Mouse (Mus musculus): ENCODE measurements at regions not wholly inside any gene's neighbourhood (a gene's known extent, or its start where the extent isn't known, plus 50 kb on each side); places are given as distances from the start of the nearest gene placed in this dataset.

GRCm38 (mm10) chr12:106480281-106481060 lies 470.4 kb downstream of the Vrk1 start:
- DNase-seq (ENCODE audit: low spot score) = no peak

GRCm38 (mm10) chr12:106501622-106502327 lies 491.7 kb downstream of the Vrk1 start:
- DNase-seq (ENCODE audit: low spot score) = no peak

GRCm38 (mm10) chr12:106504285-106504684 lies 494.3 kb downstream of the Vrk1 start:
- DNase-seq (ENCODE audit: low spot score) = no peak

- no peak for DNase-seq (ENCODE audit: low spot score)
Measured at GRCm38 (mm10) chr12:106514057-106514456, 504.0 kb downstream of the Vrk1 start.

GRCm38 (mm10) chr12:106515257-106515788 lies 505.3 kb downstream of the Vrk1 start:
- no peak for DNase-seq (ENCODE audit: low spot score)

- DNase-seq (ENCODE audit: low spot score) = no peak
Measured at GRCm38 (mm10) chr12:106519141-106519540, 509.1 kb downstream of the Vrk1 start.

GRCm38 (mm10) chr12:106524411-106524810 lies 514.4 kb downstream of the Vrk1 start:
- DNase-seq (ENCODE audit: low spot score) = no peak

GRCm38 (mm10) chr12:106527116-106527515 lies 517.1 kb downstream of the Vrk1 start:
- no peak for DNase-seq (ENCODE audit: low spot score)

GRCm38 (mm10) chr12:106527699-106528434 lies 517.8 kb downstream of the Vrk1 start:
- no peak for DNase-seq (ENCODE audit: low spot score)

GRCm38 (mm10) chr12:106528521-106528920 lies 518.5 kb downstream of the Vrk1 start:
- no peak for DNase-seq (ENCODE audit: low spot score)

- DNase-seq (ENCODE audit: low spot score) = peak; percentile 20
Measured at GRCm38 (mm10) chr12:106529175-106529574, 519.1 kb downstream of the Vrk1 start.

GRCm38 (mm10) chr12:106535086-106535485 lies 525.1 kb downstream of the Vrk1 start:
- no peak for DNase-seq (ENCODE audit: low spot score)

- DNase-seq (ENCODE audit: low spot score) = no peak
Measured at GRCm38 (mm10) chr12:106535628-106536288, 525.7 kb downstream of the Vrk1 start.

GRCm38 (mm10) chr12:106536289-106536636 lies 526.2 kb downstream of the Vrk1 start:
- DNase-seq (ENCODE audit: low spot score) = no peak

- DNase-seq (ENCODE audit: low spot score) = no peak
Measured at GRCm38 (mm10) chr12:106540003-106540402, 530.0 kb downstream of the Vrk1 start.

- no peak for DNase-seq (ENCODE audit: low spot score)
Measured at GRCm38 (mm10) chr12:106559566-106559965, 549.5 kb downstream of the Vrk1 start.

GRCm38 (mm10) chr12:106565263-106565681 lies 555.2 kb downstream of the Vrk1 start:
- peak; percentile 31 for DNase-seq (ENCODE audit: low spot score)

GRCm38 (mm10) chr12:106566361-106566760 lies 556.3 kb downstream of the Vrk1 start:
- no peak for DNase-seq (ENCODE audit: low spot score)

- DNase-seq (ENCODE audit: low spot score) = no peak
Measured at GRCm38 (mm10) chr12:106567116-106567515, 557.1 kb downstream of the Vrk1 start.

GRCm38 (mm10) chr12:106568541-106569085 lies 558.6 kb downstream of the Vrk1 start:
- no peak for DNase-seq (ENCODE audit: low spot score)

GRCm38 (mm10) chr12:106572956-106573355 lies 562.9 kb downstream of the Vrk1 start:
- DNase-seq (ENCODE audit: low spot score) = no peak

GRCm38 (mm10) chr12:106582760-106583159 lies 572.7 kb downstream of the Vrk1 start:
- no peak for DNase-seq (ENCODE audit: low spot score)
